Mouse (Mus musculus): ENCODE measurements around the gene Prkar2b. TPM values are rescaled to one million over a fixed set of nuclear protein-coding genes. Genes with fewer than 3 reads are reported as not detected.
A peak's percentile ranks its signal among the peaks of the same experiment; 100 is the strongest.

Prkar2b gene
- total and polyA plus RNA-seq, 3 experiments = 2.5 to 6.1 (median 2.9) TPM

DNA sequence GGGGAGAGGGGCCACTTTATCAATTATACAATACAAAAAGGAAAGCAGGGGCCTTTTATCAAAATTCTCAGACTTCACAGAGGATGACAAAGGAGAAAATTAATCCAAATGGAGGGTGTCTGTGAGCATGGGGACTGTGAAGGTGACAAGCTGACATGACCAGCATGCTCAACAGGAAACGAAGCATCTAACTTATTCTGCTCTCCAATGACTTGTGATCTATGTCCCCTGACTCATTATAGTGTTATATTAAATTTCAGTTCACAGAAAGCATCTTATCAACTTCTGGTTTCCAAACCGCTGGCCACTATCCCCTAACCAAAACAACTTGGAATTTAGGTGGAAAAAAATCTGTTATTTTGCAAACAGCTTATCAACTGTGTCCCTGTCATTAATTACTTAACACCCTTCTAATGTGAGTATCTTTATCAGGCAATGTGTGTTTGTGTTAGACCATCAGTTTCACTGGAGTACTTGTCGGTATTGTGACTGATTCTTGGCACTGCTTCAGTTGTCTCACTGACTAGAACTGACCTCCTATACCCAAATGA, 63.7 kb downstream of the Prkar2b start:
- no peak overlapping the region for H3K4me3 ChIP-seq (replicated peaks in 1 of 3; ENCODE audit: low read depth in 2 of 3, low read length in 2 of 3, poor library complexity in 1 of 3)
- no peaks in the 10 kb centered on the region for H3K27me3 ChIP-seq (replicated peaks)
- no peak for DNase-seq (ENCODE audit: extremely low read depth)
- no peak overlapping the region for H3K27ac ChIP-seq (ENCODE audit: insufficient read depth, low read depth)
- dilution Hi-C loops (cut with MboI; ENCODE audit: extremely low pct_ligation_motif_present, extremely low pct_unique_long_range_greater_than_20kb, low sequenced_read_pairs) = no loop called here
- TF ChIP-seq TBP (conservative IDR thresholded peaks at IDR 0.05; ENCODE audit: low read depth, low read length) (no peak), MEF2A (IDR thresholded peaks at IDR 0.05; ENCODE audit: borderline replicate concordance, low read depth, low read length) (no peak), KAT2A (IDR thresholded peaks at IDR 0.05; ENCODE audit: insufficient replicate concordance, low read length) (no peak)
- no peak overlapping the region for H3K9ac ChIP-seq (ENCODE audit: insufficient read depth, low read depth)
- H3K4me2 ChIP-seq (ENCODE audit: insufficient read depth, low read depth, poor library complexity, severe bottlenecking) = no peak overlapping the region
- in situ Hi-C loops (cut with MboI; ENCODE audit: low pct_ligation_motif_present, low pct_unique_long_range_greater_than_20kb, low sequenced_read_pairs) = no loop called here
- H3K36me3 ChIP-seq (replicated peaks in 1 of 2; ENCODE audit: control insufficient read depth in 1 of 2, insufficient read depth in 1 of 2, low read length in 1 of 2) = no peaks in the 10 kb centered on the region
- H3K9me3 ChIP-seq (replicated peaks; ENCODE audit: low read length) = no peaks in the 10 kb centered on the region
- H3K4me1 ChIP-seq (ENCODE audit: control insufficient read depth in 1 of 2, insufficient read depth in 2 of 2) = peaks cover 3 to 18% of the 10 kb centered on the region in 2 experiments; a peak in 3 of 4 replicates
- no peaks in the 10 kb centered on the region for H3K79me2 ChIP-seq (replicated peaks; ENCODE audit: control insufficient read depth, extremely low read depth, insufficient read depth, poor library complexity, severe bottlenecking)

GRCm38 (mm10) chr12:31996877-31997276, 64.2 kb downstream of the Prkar2b start:
- dilution Hi-C loops (cut with MboI; ENCODE audit: extremely low pct_ligation_motif_present, extremely low pct_unique_long_range_greater_than_20kb, low sequenced_read_pairs) = no loop called here
- in situ Hi-C loops (cut with MboI; ENCODE audit: low pct_ligation_motif_present, low pct_unique_long_range_greater_than_20kb, low sequenced_read_pairs) = no loop called here
- Histone ChIP-seq H3K36me3 (replicated peaks in 1 of 2; ENCODE audit: control insufficient read depth in 1 of 2, insufficient read depth in 1 of 2, low read length in 1 of 2) (no peaks in the 10 kb centered on the region), H3K27me3 (replicated peaks) (no peaks in the 10 kb centered on the region), H3K79me2 (replicated peaks; ENCODE audit: control insufficient read depth, extremely low read depth, insufficient read depth, poor library complexity, severe bottlenecking) (no peaks in the 10 kb centered on the region), H3K4me3 (replicated peaks in 1 of 3; ENCODE audit: low read depth in 2 of 3, low read length in 2 of 3, poor library complexity in 1 of 3) (no peak overlapping the region), H3K27ac (ENCODE audit: insufficient read depth, low read depth) (no peak overlapping the region), H3K4me1 (ENCODE audit: control insufficient read depth in 1 of 2, insufficient read depth in 2 of 2) (peaks cover 3 to 18% of the 10 kb centered on the region in 2 experiments; a peak in 3 of 4 replicates), H3K9ac (ENCODE audit: insufficient read depth, low read depth) (no peak overlapping the region), H3K9me3 (replicated peaks; ENCODE audit: low read length) (no peaks in the 10 kb centered on the region), H3K4me2 (ENCODE audit: insufficient read depth, low read depth, poor library complexity, severe bottlenecking) (no peak overlapping the region)
- peak; percentile 68 for DNase-seq (ENCODE audit: extremely low read depth)
- no peak for TF ChIP-seq MYC (IDR thresholded peaks at IDR 0.05; ENCODE audit: low read depth, low read length)
- no peak for TF ChIP-seq IRF4 (IDR thresholded peaks at IDR 0.05; ENCODE audit: low read depth, low read length)
- 0 out of 2 replicates have a peak, but pooled peaks have one; percentile 17 for TF ChIP-seq EP300 (IDR thresholded peaks at IDR 0.05; ENCODE audit: low read length)

DNA sequence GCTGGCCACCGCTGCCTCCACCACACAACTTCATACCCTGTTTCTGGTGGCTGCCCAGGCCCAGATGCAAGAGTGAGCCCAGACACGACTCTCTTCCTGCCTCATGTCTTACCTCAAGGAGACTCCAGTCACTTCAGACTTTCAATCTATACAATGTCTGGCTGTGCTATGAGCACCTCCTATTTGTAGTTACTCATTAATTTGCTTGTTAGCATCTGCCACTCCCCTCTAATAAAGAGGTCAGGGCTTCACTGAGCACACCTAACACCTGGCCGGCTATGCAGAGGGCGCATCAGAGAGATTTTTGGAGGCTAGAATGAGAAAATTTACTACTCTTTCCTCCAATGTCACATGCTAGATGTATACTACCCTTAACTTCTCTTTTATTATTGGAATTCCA, 70.5 kb downstream of the Prkar2b start:
- Histone ChIP-seq H3K36me3 (replicated peaks in 1 of 2; ENCODE audit: control insufficient read depth in 1 of 2, insufficient read depth in 1 of 2, low read length in 1 of 2) (no peaks in the 10 kb centered on the region), H3K4me1 (ENCODE audit: control insufficient read depth in 1 of 2, insufficient read depth in 2 of 2) (no peaks in the 10 kb centered on the region), H3K4me3 (replicated peaks in 1 of 3; ENCODE audit: low read depth in 2 of 3, low read length in 2 of 3, poor library complexity in 1 of 3) (no peak overlapping the region), H3K4me2 (ENCODE audit: insufficient read depth, low read depth, poor library complexity, severe bottlenecking) (no peak overlapping the region), H3K79me2 (replicated peaks; ENCODE audit: control insufficient read depth, extremely low read depth, insufficient read depth, poor library complexity, severe bottlenecking) (no peaks in the 10 kb centered on the region), H3K9ac (ENCODE audit: insufficient read depth, low read depth) (no peak overlapping the region), H3K27me3 (replicated peaks) (no peaks in the 10 kb centered on the region), H3K9me3 (replicated peaks; ENCODE audit: low read length) (no peaks in the 10 kb centered on the region), H3K27ac (ENCODE audit: insufficient read depth, low read depth) (no peak overlapping the region)
- DNase-seq (ENCODE audit: extremely low read depth) = no peak
- in situ Hi-C loops (cut with MboI; ENCODE audit: low pct_ligation_motif_present, low pct_unique_long_range_greater_than_20kb, low sequenced_read_pairs) (no loop called here), dilution Hi-C loops (cut with MboI; ENCODE audit: extremely low pct_ligation_motif_present, extremely low pct_unique_long_range_greater_than_20kb, low sequenced_read_pairs) (no loop called here)
- TF ChIP-seq UBTF (IDR thresholded peaks at IDR 0.05; ENCODE audit: low read depth, low read length) = no peak
- TF ChIP-seq ZC3H11A (IDR thresholded peaks at IDR 0.05; ENCODE audit: low read depth, low read length) = no peak
- TF ChIP-seq NRF1 (IDR thresholded peaks at IDR 0.05; ENCODE audit: low read depth, low read length) = no peak
- no peak for TF ChIP-seq MEF2A (IDR thresholded peaks at IDR 0.05; ENCODE audit: borderline replicate concordance, low read depth, low read length)
